Mouse (Mus musculus): ENCODE measurements around the gene Cpne5. TPM values are rescaled to one million over a fixed set of nuclear protein-coding genes. Genes with fewer than 3 reads are reported as not detected.
A peak's percentile ranks its signal among the peaks of the same experiment; 100 is the strongest.

The Cpne5 gene
- total and polyA plus RNA-seq, 2 experiments: not detected

DNA sequence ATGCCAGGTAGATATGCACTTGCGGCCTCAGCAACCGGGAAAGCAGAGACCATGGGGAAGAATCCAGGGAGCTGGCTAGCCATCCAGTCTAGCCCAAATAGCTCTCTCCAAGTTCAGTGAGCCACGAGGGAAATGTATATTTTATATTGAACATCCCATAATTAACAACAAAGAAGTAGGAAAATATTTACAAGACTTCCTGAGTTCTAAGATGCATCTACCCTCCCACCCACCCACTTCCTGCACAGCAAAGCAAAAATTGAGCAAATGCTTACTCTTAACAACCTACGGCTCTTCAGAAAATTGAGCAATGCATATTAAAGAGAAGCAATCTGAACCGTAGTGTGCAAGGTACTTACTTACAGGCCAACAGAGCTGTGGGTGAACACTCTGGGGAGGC, 26.8 kb upstream of the Cpne5 start:
- no peak overlapping the region for H3K4me3 ChIP-seq (ENCODE audit: insufficient read depth, low read depth, low read length)
- no peaks in the 10 kb centered on the region for H3K27me3 ChIP-seq (ENCODE audit: control insufficient read depth, insufficient read depth, low read length)
- H3K4me1 ChIP-seq (ENCODE audit: control insufficient read depth, insufficient read depth, low read length): peaks cover 5% of the 10 kb centered on the region
- peak overlapping the region; percentile 86 for H3K27ac ChIP-seq (replicated peaks; ENCODE audit: insufficient read depth, low read depth, low read length)
- no peak for DNase-seq (ENCODE audit: extremely low read depth, low read depth, low spot score)
- no peaks in the 10 kb centered on the region for H3K36me3 ChIP-seq (ENCODE audit: control insufficient read depth, insufficient read depth, low read length)
- H3K79me2 ChIP-seq (ENCODE audit: control insufficient read depth, insufficient read depth, low read length): peaks cover 3% of the 10 kb centered on the region; the same call in 1 of the 2 replicates
- WGBS: 71% methylated on average over 5 of the region's 5 CpGs
- TF ChIP-seq POLR2A (IDR thresholded peaks at IDR 0.05; ENCODE audit: extremely low read depth, insufficient read depth, low read length): no peak
- no peak for TF ChIP-seq CTCF (IDR thresholded peaks at IDR 0.05; ENCODE audit: low read depth, low read length)
- 0 out of 2 replicates have a peak overlapping the region, but pooled peaks have one; percentile 25 for H3K9ac ChIP-seq (ENCODE audit: low read depth, low read length)

DNA sequence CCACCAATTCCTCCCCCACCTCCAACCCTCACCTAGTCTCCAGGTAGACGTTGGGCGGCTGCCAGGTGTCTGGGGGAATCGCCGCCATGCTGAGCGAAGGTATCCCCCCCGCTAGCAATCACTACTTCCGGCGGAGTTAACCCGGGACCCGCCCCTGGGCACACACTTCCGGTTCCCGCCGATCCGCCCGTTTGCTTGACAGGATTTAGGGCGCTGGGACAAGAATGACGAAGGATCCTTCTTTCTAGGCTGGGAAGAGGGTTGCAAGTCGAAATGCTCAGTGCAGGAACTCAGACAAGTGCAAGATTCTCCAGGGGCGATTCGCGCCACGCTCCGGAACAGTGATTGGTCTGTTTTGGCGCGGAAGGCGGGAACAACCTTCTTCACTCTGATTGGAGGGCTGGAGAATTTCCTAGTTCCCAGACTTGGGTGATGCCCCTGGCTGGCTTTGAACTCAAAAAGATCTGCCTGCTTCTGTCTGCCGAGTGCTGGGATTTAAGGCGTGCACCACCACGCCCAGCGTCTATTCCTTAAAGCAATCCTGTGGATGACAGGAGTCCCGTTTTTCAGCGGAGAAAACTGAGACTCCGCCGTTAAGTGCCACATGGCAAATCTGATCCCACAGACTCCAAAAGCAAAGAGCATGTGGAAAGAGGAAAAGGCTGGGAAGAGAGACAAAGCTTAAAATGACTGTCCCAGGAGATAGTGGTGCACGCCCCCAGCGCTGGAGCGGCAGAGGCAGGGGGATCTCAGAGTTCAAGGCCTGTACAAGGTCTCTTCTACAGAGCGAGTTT, 26.1 kb upstream of the Cpne5 start, which contains the start of gene Ppil1:
TSS of gene Ppil1 (minus strand) at position 347 of the 794 bp plus-strand sequence.
- no peak for TF ChIP-seq POLR2A (IDR thresholded peaks at IDR 0.05; ENCODE audit: extremely low read depth, insufficient read depth, low read length)
- no peak for TF ChIP-seq CTCF (IDR thresholded peaks at IDR 0.05; ENCODE audit: low read depth, low read length)
- peak within 1 kb of the TSS; percentile 91 for H3K9ac ChIP-seq (ENCODE audit: low read depth, low read length)
- 8% methylated on average over 38 of the region's 38 CpGs for WGBS
- H3K4me1 ChIP-seq (ENCODE audit: control insufficient read depth, insufficient read depth, low read length): peaks cover 5% of the 10 kb centered on the region
- peak; percentile 69 for DNase-seq (ENCODE audit: extremely low read depth, low read depth, low spot score)
- H3K36me3 ChIP-seq (ENCODE audit: control insufficient read depth, insufficient read depth, low read length): no peaks in the 10 kb centered on the region
- H3K79me2 ChIP-seq (ENCODE audit: control insufficient read depth, insufficient read depth, low read length): peaks cover 3% of the 10 kb centered on the region; the same call in 1 of the 2 replicates
- peak within 1 kb of the TSS; percentile 84 for H3K4me3 ChIP-seq (ENCODE audit: insufficient read depth, low read depth, low read length)
- H3K27ac ChIP-seq (replicated peaks; ENCODE audit: insufficient read depth, low read depth, low read length): peak within 1 kb of the TSS; percentile 86
- no peaks in the 10 kb centered on the region for H3K27me3 ChIP-seq (ENCODE audit: control insufficient read depth, insufficient read depth, low read length)

DNA sequence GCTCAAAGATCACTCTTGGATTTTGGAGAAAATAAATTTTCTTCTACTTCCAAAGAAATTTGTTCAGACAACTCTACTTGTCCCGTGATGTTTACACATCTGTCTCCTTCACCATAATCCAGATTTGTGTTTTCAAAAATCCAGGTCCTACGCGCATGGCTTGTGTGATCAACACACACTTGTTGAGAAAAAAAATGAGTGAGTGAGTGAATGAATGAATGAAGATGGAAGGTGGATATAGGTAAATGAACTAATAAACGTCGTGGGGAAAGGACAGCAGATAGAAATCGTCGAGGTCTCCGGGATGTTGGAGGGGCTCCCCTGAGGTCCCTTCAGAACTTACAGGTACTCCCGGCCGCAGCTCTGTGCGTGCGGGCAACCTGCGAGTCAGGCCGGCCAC, 25.4 kb upstream of the Cpne5 start:
- peaks cover 9% of the 10 kb centered on the region for H3K4me1 ChIP-seq (ENCODE audit: control insufficient read depth, insufficient read depth, low read length)
- peaks cover 4% of the 10 kb centered on the region; the same call in 1 of the 2 replicates for H3K79me2 ChIP-seq (ENCODE audit: control insufficient read depth, insufficient read depth, low read length)
- TF ChIP-seq POLR2A (IDR thresholded peaks at IDR 0.05; ENCODE audit: extremely low read depth, insufficient read depth, low read length) (no peak), CTCF (IDR thresholded peaks at IDR 0.05; ENCODE audit: low read depth, low read length) (no peak)
- no peak for DNase-seq (ENCODE audit: extremely low read depth, low read depth, low spot score)
- WGBS: under 1% methylated on average over 14 of the region's 14 CpGs
- no peaks in the 10 kb centered on the region for H3K27me3 ChIP-seq (ENCODE audit: control insufficient read depth, insufficient read depth, low read length)
- H3K36me3 ChIP-seq (ENCODE audit: control insufficient read depth, insufficient read depth, low read length): no peaks in the 10 kb centered on the region
- H3K4me3 ChIP-seq (ENCODE audit: insufficient read depth, low read depth, low read length): peak overlapping the region; percentile 84
- peak overlapping the region; percentile 91 for H3K9ac ChIP-seq (ENCODE audit: low read depth, low read length)
- peak overlapping the region; percentile 86 for H3K27ac ChIP-seq (replicated peaks; ENCODE audit: insufficient read depth, low read depth, low read length)

DNA sequence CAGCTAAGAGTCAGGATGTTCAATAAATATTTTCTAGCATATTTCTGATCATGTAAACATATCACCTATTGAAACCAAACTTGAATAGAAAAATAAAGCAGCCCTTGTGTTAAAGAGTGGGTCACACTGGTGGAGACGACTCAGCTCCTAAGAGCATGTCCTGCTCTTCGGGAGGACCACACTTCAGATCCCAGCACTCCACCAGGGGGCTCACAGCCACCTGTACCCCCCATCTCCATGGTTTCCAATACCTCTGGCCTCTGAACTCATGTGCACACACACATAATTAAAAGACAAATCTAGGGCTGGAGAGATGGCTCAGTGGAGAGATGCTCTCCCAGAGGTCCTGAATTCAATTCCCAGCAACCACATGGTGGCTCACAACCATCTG, 24.3 kb upstream of the Cpne5 start:
- Histone ChIP-seq H3K79me2 (ENCODE audit: control insufficient read depth, insufficient read depth, low read length) (peaks cover 6% of the 10 kb centered on the region; the same call in 1 of the 2 replicates), H3K4me3 (ENCODE audit: insufficient read depth, low read depth, low read length) (no peak overlapping the region), H3K9ac (ENCODE audit: low read depth, low read length) (no peak overlapping the region), H3K27me3 (ENCODE audit: control insufficient read depth, insufficient read depth, low read length) (no peaks in the 10 kb centered on the region), H3K4me1 (ENCODE audit: control insufficient read depth, insufficient read depth, low read length) (peaks cover 16% of the 10 kb centered on the region), H3K27ac (replicated peaks; ENCODE audit: insufficient read depth, low read depth, low read length) (no peak overlapping the region), H3K36me3 (ENCODE audit: control insufficient read depth, insufficient read depth, low read length) (no peaks in the 10 kb centered on the region)
- TF ChIP-seq POLR2A (IDR thresholded peaks at IDR 0.05; ENCODE audit: extremely low read depth, insufficient read depth, low read length) (no peak), CTCF (IDR thresholded peaks at IDR 0.05; ENCODE audit: low read depth, low read length) (no peak)
- WGBS: 64% methylated on average over 2 of the region's 2 CpGs
- no peak for DNase-seq (ENCODE audit: extremely low read depth, low read depth, low spot score)

DNA sequence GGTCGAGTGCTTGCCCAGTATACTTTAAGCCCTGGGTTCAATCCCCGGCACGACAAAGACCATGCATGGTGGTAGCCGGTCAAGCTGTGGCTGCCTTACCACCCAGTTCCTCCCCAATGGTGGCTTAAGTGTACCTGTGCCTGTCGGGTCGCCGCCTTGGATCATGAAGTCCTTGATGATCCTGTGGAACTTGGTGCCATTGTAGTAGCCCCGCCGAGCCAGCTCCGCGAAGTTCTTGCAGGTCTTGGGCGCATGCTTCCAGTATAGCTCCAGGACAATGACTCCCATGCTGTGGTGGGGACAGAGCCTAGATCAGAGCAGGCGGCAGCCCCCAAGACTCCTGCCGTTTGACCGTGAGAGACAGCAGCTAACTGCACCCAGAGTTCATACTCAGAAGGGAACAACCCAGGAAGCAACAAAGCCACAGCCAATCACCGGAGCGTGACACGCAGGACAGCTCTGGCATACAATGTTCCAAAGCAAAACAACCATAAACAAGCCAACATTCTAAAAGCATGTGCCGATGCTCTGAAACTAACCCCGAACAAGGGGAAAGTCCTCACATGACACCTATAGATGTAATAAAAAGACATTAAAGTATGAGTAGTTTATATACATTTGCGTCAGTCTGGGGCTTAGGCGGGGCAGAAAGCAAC, 23.8 kb upstream of the Cpne5 start:
- peaks cover 20% of the 10 kb centered on the region for H3K4me1 ChIP-seq (ENCODE audit: control insufficient read depth, insufficient read depth, low read length)
- no peak overlapping the region for H3K4me3 ChIP-seq (ENCODE audit: insufficient read depth, low read depth, low read length)
- no peak overlapping the region for H3K27ac ChIP-seq (replicated peaks; ENCODE audit: insufficient read depth, low read depth, low read length)
- DNase-seq (ENCODE audit: extremely low read depth, low read depth, low spot score): no peak
- peaks cover 6% of the 10 kb centered on the region; the same call in 1 of the 2 replicates for H3K79me2 ChIP-seq (ENCODE audit: control insufficient read depth, insufficient read depth, low read length)
- no peaks in the 10 kb centered on the region for H3K27me3 ChIP-seq (ENCODE audit: control insufficient read depth, insufficient read depth, low read length)
- TF ChIP-seq CTCF (IDR thresholded peaks at IDR 0.05; ENCODE audit: low read depth, low read length) (no peak), POLR2A (IDR thresholded peaks at IDR 0.05; ENCODE audit: extremely low read depth, insufficient read depth, low read length) (no peak)
- no peak overlapping the region for H3K9ac ChIP-seq (ENCODE audit: low read depth, low read length)
- WGBS: 90% methylated on average over 22 of the region's 22 CpGs
- H3K36me3 ChIP-seq (ENCODE audit: control insufficient read depth, insufficient read depth, low read length): no peaks in the 10 kb centered on the region

Measured in liver, adult 2 months (tissue).